Mouse (Mus musculus): ENCODE results near the gene Fabp1. TPM values are rescaled to one million over a fixed set of nuclear protein-coding genes. Genes with fewer than 3 reads are reported as not detected.

Fabp1 gene
- polyA plus RNA-seq (2014; fragmentation: Illumina TruSeq; extraction: RNeasy Lipid Tissue Mini Kit (QIAGEN cat#74804); ENCODE audit: low read depth, low replicate concordance): 9.8 TPM

GRCm38 (mm10) chr6:71199612-71200011 lies at the start of gene Fabp1:
TSS of gene Fabp1 (plus strand) at chr6:71199827.

Other genes with a start within 250 kb of the Fabp1 start
- gene Foxi3, start 243.3 kb upstream of the Fabp1 start, polyA plus RNA-seq (2014; fragmentation: Illumina TruSeq; extraction: RNeasy Lipid Tissue Mini Kit (QIAGEN cat#74804); ENCODE audit: low read depth, low replicate concordance): not detected
- gene Thnsl2, start 55.4 kb upstream of the Fabp1 start, polyA plus RNA-seq (2014; fragmentation: Illumina TruSeq; extraction: RNeasy Lipid Tissue Mini Kit (QIAGEN cat#74804); ENCODE audit: low read depth, low replicate concordance): 7.9 TPM
- 77.2 TPM for gene Krcc1, start 71.8 kb downstream of the Fabp1 start, polyA plus RNA-seq (2014; fragmentation: Illumina TruSeq; extraction: RNeasy Lipid Tissue Mini Kit (QIAGEN cat#74804); ENCODE audit: low read depth, low replicate concordance)
- 343 TPM for gene Smyd1, start 122.4 kb downstream of the Fabp1 start, polyA plus RNA-seq (2014; fragmentation: Illumina TruSeq; extraction: RNeasy Lipid Tissue Mini Kit (QIAGEN cat#74804); ENCODE audit: low read depth, low replicate concordance)
- gene Cd8b1, start 123.0 kb downstream of the Fabp1 start, polyA plus RNA-seq (2014; fragmentation: Illumina TruSeq; extraction: RNeasy Lipid Tissue Mini Kit (QIAGEN cat#74804); ENCODE audit: low read depth, low replicate concordance): not detected
- gene Cd8a, start 173.6 kb downstream of the Fabp1 start, polyA plus RNA-seq (2014; fragmentation: Illumina TruSeq; extraction: RNeasy Lipid Tissue Mini Kit (QIAGEN cat#74804); ENCODE audit: low read depth, low replicate concordance): 0.18 TPM
- 64.2 TPM for gene Rmnd5a, start 240.8 kb downstream of the Fabp1 start, polyA plus RNA-seq (2014; fragmentation: Illumina TruSeq; extraction: RNeasy Lipid Tissue Mini Kit (QIAGEN cat#74804); ENCODE audit: low read depth, low replicate concordance)

Measured in heart, adult 10 weeks (tissue).